Comparison of ENCODE assay signal across 31 mouse cellular contexts in the genomic region with DNA sequence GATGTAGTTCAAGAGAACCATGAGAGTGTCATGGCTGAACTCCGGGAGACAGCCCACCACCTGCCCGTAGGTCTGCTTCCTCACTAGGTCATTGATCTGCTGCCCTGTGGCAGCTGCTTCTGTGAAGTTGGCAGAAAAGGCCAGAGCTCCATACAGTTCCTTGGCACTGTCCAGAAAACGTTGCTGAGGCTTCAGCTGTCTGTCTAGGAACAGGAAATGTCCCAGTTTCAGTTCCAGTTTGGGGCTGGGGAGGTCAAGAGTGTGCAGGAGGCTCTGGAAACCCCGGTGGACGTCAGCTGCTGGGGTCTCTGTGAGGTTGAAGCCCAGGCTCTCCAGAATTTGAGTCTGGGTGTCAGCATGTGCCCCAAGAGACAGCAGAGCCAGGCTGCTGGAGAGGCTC. TPM values are rescaled to one million over a fixed set of nuclear protein-coding genes. Genes with fewer than 3 reads are reported as not detected.
"Had no signal": no experiment of that assay in that cellular context is flagged by ENCODE, and none has a peak within 500 bp of the region (broad histone marks: within the 10 kb centered on the region; RNA-seq: fewer than 3 reads in every experiment).

No protein-coding gene starts in this region.

- H3K27me3 ChIP-seq: liver, embryonic 15.5 days; midbrain, embryonic 13.5 days had no signal

- H3K4me2 ChIP-seq: limb, embryonic 13.5 days; liver, embryonic 15.5 days; midbrain, embryonic 13.5 days had no signal

- H3K9ac ChIP-seq: limb, embryonic 13.5 days; liver, embryonic 15.5 days; midbrain, embryonic 13.5 days had no signal

- H3K4me1 ChIP-seq: limb, embryonic 10.5 days; limb, embryonic 13.5 days; liver, embryonic 15.5 days; megakaryocyte, embryonic 14.5 days; midbrain, embryonic 10.5 days; midbrain, embryonic 13.5 days had no signal

- H3K36me3 ChIP-seq: limb, embryonic 10.5 days; limb, embryonic 13.5 days; liver, embryonic 15.5 days; midbrain, embryonic 10.5 days; midbrain, embryonic 13.5 days had no signal

- H3K9me3 ChIP-seq: limb, embryonic 10.5 days; limb, embryonic 13.5 days; liver, embryonic 15.5 days; midbrain, embryonic 10.5 days; midbrain, embryonic 13.5 days had no signal

- ATAC-seq: intestine, embryonic 16.5 days; midbrain, embryonic 13.5 days; midbrain, embryonic 16.5 days had no signal

- DNase-seq: kidney, adult 18-20 months; kidney, adult 9 months; kidney, postnatal 25 days; layer of hippocampus, postnatal 36 days; liver; lung, adult 2 months; lung, postnatal 14 days; lung, postnatal 4 days; thymus, adult 2 months; thymus, postnatal 14 days; thymus, postnatal 4 days had no signal

- H3K27ac ChIP-seq: kidney, postnatal 0 days; layer of hippocampus, adult 2 months; left cerebral cortex, adult 2 months; limb, embryonic 10.5 days; limb, embryonic 13.5 days; liver, embryonic 15.5 days; midbrain, embryonic 10.5 days; midbrain, embryonic 13.5 days; stomach, postnatal 0 days had no signal

- H3K4me3 ChIP-seq: layer of hippocampus, adult 2 months; left cerebral cortex, adult 2 months; limb, embryonic 10.5 days; limb, embryonic 13.5 days; liver, embryonic 15.5 days; megakaryocyte, embryonic 14.5 days; midbrain, embryonic 10.5 days; midbrain, embryonic 13.5 days had no signal

RNA-seq across cellular contexts. Expression of a gene that starts 3.9 kb away (rescaled TPM):
- total RNA-seq: layer of hippocampus, adult 2 months; layer of hippocampus, postnatal 10 days; layer of hippocampus, postnatal 36 days; left cerebral cortex, adult 2 months; left cerebral cortex, postnatal 10 days had no signal
- polyA plus RNA-seq: kidney, postnatal 0 days; limb, embryonic 10.5 days; limb, embryonic 13.5 days; lung, adult 2 months; lung, embryonic 16.5 days; midbrain, embryonic 10.5 days; midbrain, embryonic 13.5 days; midbrain, embryonic 16.5 days; neural tube, embryonic 11.5 days; neural tube, embryonic 14.5 days; stomach, embryonic 14.5 days had no signal

RNA-seq across cellular contexts. Expression of a gene that starts 27.1 kb away (rescaled TPM):
- total RNA-seq: layer of hippocampus, adult 2 months; layer of hippocampus, postnatal 10 days; layer of hippocampus, postnatal 36 days; left cerebral cortex, adult 2 months; left cerebral cortex, postnatal 10 days; monocyte, adult 5-6 weeks had no signal
- polyA plus RNA-seq: limb, embryonic 10.5 days; limb, embryonic 13.5 days; midbrain, embryonic 10.5 days; midbrain, embryonic 16.5 days; neural tube, embryonic 11.5 days; neural tube, embryonic 14.5 days had no signal

RNA-seq across cellular contexts. Expression of a gene that starts 27.7 kb away (rescaled TPM):
- total RNA-seq: layer of hippocampus, adult 2 months; monocyte, adult 5-6 weeks had no signal
- polyA plus RNA-seq: kidney, postnatal 0 days; limb, embryonic 10.5 days; limb, embryonic 13.5 days; liver, embryonic 15.5 days; midbrain, embryonic 10.5 days; midbrain, embryonic 13.5 days; midbrain, embryonic 16.5 days; neural tube, embryonic 11.5 days; neural tube, embryonic 14.5 days; stomach, embryonic 14.5 days had no signal

RNA-seq across cellular contexts. Expression of a gene that starts 58.4 kb away (rescaled TPM):
- total RNA-seq: layer of hippocampus, postnatal 10 days; left cerebral cortex, adult 2 months; left cerebral cortex, postnatal 10 days; monocyte, adult 5-6 weeks had no signal
- polyA plus RNA-seq: intestine, embryonic 16.5 days; kidney, postnatal 0 days; limb, embryonic 10.5 days; limb, embryonic 13.5 days; lung, embryonic 16.5 days; midbrain, embryonic 10.5 days; midbrain, embryonic 13.5 days; midbrain, embryonic 16.5 days; neural tube, embryonic 11.5 days; neural tube, embryonic 14.5 days; small intestine, adult 2 months; stomach, embryonic 14.5 days had no signal
